Mouse (Mus musculus) common myeloid progenitor, adult 5-6 weeks (primary cell): ENCODE results near the gene Mmp25. TPM values are rescaled to one million over a fixed set of nuclear protein-coding genes. Genes with fewer than 3 reads are reported as not detected.

Source experiments
- ATAC-seq: replicated peaks from 2 replicates; pipeline ENCODE4 v1.8.0; 2016; ENCODE audit warnings: low read depth, mild to moderate bottlenecking, moderate TSS enrichment, inconsistent platforms; ENCODE audit not compliant: poor library complexity, severe bottlenecking
- total RNA-seq: library from RNA; stranded (forward); fragments of 200-1000, 187-1606 nt; gene quantifications from 2 replicates; pipeline ENCODE4 v1.2.3, GENCODE M21; 2017

Gene Mmp25
- total RNA-seq, 1 experiment from 2014 or later: not detected

- no peak for ATAC-seq
These were observed 20.4 kb upstream of the Mmp25 start for GRCm38 (mm10) chr17:23665511-23665910.

GRCm38 (mm10) chr17:23664556-23665021 lies 19.5 kb upstream of the Mmp25 start:
- ATAC-seq: peak; percentile 65

GRCm38 (mm10) chr17:23661526-23661925 lies 16.4 kb upstream of the Mmp25 start:
- peak; percentile 46; the same call in 1 of the 2 replicates for ATAC-seq

GRCm38 (mm10) chr17:23660876-23661200 lies 15.8 kb upstream of the Mmp25 start:
- ATAC-seq: peak; percentile 34; the same call in 1 of the 2 replicates

GRCm38 (mm10) chr17:23660117-23660875 lies 15.2 kb upstream of the Mmp25 start, which contains the start of gene Bicdl2:
Gene Bicdl2 (plus strand): TSS chr17:23660506.
- ATAC-seq: no peak

GRCm38 (mm10) chr17:23658450-23658849 lies 13.4 kb upstream of the Mmp25 start:
- ATAC-seq: no peak

- ATAC-seq: peak; percentile 46; the same call in 1 of the 2 replicates
These were observed 9.3 kb upstream of the Mmp25 start for GRCm38 (mm10) chr17:23654410-23654809.

- peak; percentile 31; the same call in 1 of the 2 replicates for ATAC-seq
These were observed 8.9 kb upstream of the Mmp25 start for GRCm38 (mm10) chr17:23654001-23654400.

GRCm38 (mm10) chr17:23653324-23653723 lies 8.2 kb upstream of the Mmp25 start:
- 0 out of 2 replicates have a peak, but pooled peaks have one; percentile 31 for ATAC-seq

- ATAC-seq: no peak
These were observed 6.3 kb upstream of the Mmp25 start for GRCm38 (mm10) chr17:23651363-23651762.

- no peak for ATAC-seq
These were observed 817 bp upstream of the Mmp25 start for GRCm38 (mm10) chr17:23645894-23646293.

GRCm38 (mm10) chr17:23631241-23631640 lies 13.8 kb downstream of the Mmp25 start:
- no peak for ATAC-seq

- ATAC-seq: peak; percentile 99
These were observed 14.7 kb downstream of the Mmp25 start for GRCm38 (mm10) chr17:23630195-23631020.

GRCm38 (mm10) chr17:23627813-23628212 lies 17.3 kb downstream of the Mmp25 start:
- no peak for ATAC-seq

GRCm38 (mm10) chr17:23620351-23620750 lies 24.7 kb downstream of the Mmp25 start:
- ATAC-seq: no peak

GRCm38 (mm10) chr17:23617087-23617486 lies 28.0 kb downstream of the Mmp25 start:
- peak; percentile 83 for ATAC-seq

- ATAC-seq: peak; percentile 90
These were observed 34.7 kb downstream of the Mmp25 start for GRCm38 (mm10) chr17:23610361-23610800.

- no peak for ATAC-seq
These were observed 35.5 kb downstream of the Mmp25 start for GRCm38 (mm10) chr17:23609612-23610011.

GRCm38 (mm10) chr17:23605220-23605619 lies 39.9 kb downstream of the Mmp25 start:
- no peak for ATAC-seq

- no peak for ATAC-seq
These were observed 40.7 kb downstream of the Mmp25 start for GRCm38 (mm10) chr17:23604394-23604793.

- peak; percentile 36 for ATAC-seq
These were observed 41.5 kb downstream of the Mmp25 start for GRCm38 (mm10) chr17:23603542-23603941.
